Mouse (Mus musculus) MEL (cell line): ENCODE results near the gene Hrh3.

ENCODE experiments used
- CHD2 ChIP-seq: IDR thresholded peaks from 2 replicates; pipeline ENCODE4 v1.6.1; 2011; ENCODE audit warnings: low read length, improper control_type of control experiment
- CTCF ChIP-seq, 3 experiments: IDR thresholded peaks in 2 of 3; conservative IDR thresholded peaks in 1 of 3; 2 replicates each; pipeline ENCODE4 v1.5.1; 2011 to 2012; ENCODE audit warnings: low read length in 3 of 3, low read depth in 2 of 3, mild to moderate bottlenecking in 2 of 3, improper control_type of control experiment in 1 of 3, inconsistent platforms in 1 of 3, mixed read lengths in 1 of 3, moderate library complexity in 1 of 3; ENCODE audit not compliant: control insufficient read depth in 1 of 3, insufficient read depth in 1 of 3, poor library complexity in 1 of 3, severe bottlenecking in 1 of 3
- EP300 ChIP-seq, 2 experiments: IDR thresholded peaks; 2 replicates each; pipeline ENCODE4 v1.6.1; 2011; ENCODE audit warnings: improper control_type of control experiment in 2 of 2, low read length in 2 of 2, low read depth in 1 of 2, mild to moderate bottlenecking in 1 of 2
- ETS1 ChIP-seq: IDR thresholded peaks from 2 replicates; pipeline ENCODE4 v1.6.1; 2012; ENCODE audit warnings: low read depth, mild to moderate bottlenecking, inconsistent platforms, low read length, improper control_type of control experiment, moderate library complexity
- GABPA ChIP-seq: IDR thresholded peaks from 2 replicates; pipeline ENCODE4 v1.6.1; 2012; ENCODE audit warnings: low read depth, mild to moderate bottlenecking, inconsistent platforms, low read length, improper control_type of control experiment, moderate library complexity
- HCFC1 ChIP-seq: IDR thresholded peaks from 2 replicates; pipeline ENCODE4 v1.6.1; 2012; ENCODE audit warnings: low read depth, mild to moderate bottlenecking, inconsistent platforms, low read length, improper control_type of control experiment, moderate library complexity
- POLR2A ChIP-seq, 2 experiments: IDR thresholded peaks; 2 replicates each; pipeline ENCODE4 v1.6.1; 2011 to 2012; ENCODE audit warnings: low read length in 2 of 2, mild to moderate bottlenecking in 2 of 2, control low read depth in 1 of 2, improper control_type of control experiment in 1 of 2, low read depth in 1 of 2, moderate library complexity in 1 of 2; ENCODE audit not compliant: control insufficient read depth in 1 of 2, insufficient read depth in 1 of 2, poor library complexity in 1 of 2
- RAD21 ChIP-seq: IDR thresholded peaks from 2 replicates; pipeline ENCODE4 v1.6.1; 2011; ENCODE audit warnings: mild to moderate bottlenecking, low read depth, low read length, improper control_type of control experiment
- RCOR1 ChIP-seq: IDR thresholded peaks from 2 replicates; pipeline ENCODE4 v1.6.1; 2012; ENCODE audit warnings: low read depth, mild to moderate bottlenecking, inconsistent platforms, low read length, improper control_type of control experiment
- TBP ChIP-seq: IDR thresholded peaks from 2 replicates; pipeline ENCODE4 v1.8.0; 2011; ENCODE audit warnings: low read depth, low read length, improper control_type of control experiment
- USF1 ChIP-seq: IDR thresholded peaks from 2 replicates; pipeline ENCODE4 v1.6.1; 2014; ENCODE audit warnings: low read depth, mild to moderate bottlenecking, inconsistent platforms, low read length, improper control_type of control experiment, moderate library complexity
- ZNF384 ChIP-seq: IDR thresholded peaks from 2 replicates; pipeline ENCODE4 v1.6.1; 2012; ENCODE audit warnings: low read depth, mild to moderate bottlenecking, inconsistent platforms, low read length, improper control_type of control experiment

GRCm38 (mm10) chr2:180077622-180078021 lies 26.7 kb downstream of the Hrh3 start:
- no peak for TF ChIP-seq USF1
- no peak for TF ChIP-seq ZNF384
- no peak for TF ChIP-seq CTCF (IDR thresholded peaks at IDR 0.05 in 2 of 3, conservative IDR thresholded peaks at IDR 0.05 in 1 of 3; ENCODE audit: control insufficient read depth in 1 of 3, insufficient read depth in 1 of 3, low read depth in 2 of 3, low read length in 3 of 3, poor library complexity in 1 of 3, severe bottlenecking in 1 of 3)
- TF ChIP-seq CHD2: no peak
- no peak for TF ChIP-seq POLR2A (IDR thresholded peaks at IDR 0.05; ENCODE audit: control insufficient read depth in 1 of 2, insufficient read depth in 1 of 2, low read depth in 1 of 2, low read length in 2 of 2, poor library complexity in 1 of 2)
- no peak for TF ChIP-seq RAD21
- TF ChIP-seq EP300 (IDR thresholded peaks at IDR 0.05; ENCODE audit: low read depth in 1 of 2, low read length in 2 of 2): no peak
- no peak for TF ChIP-seq TBP
- no peak for TF ChIP-seq HCFC1
- TF ChIP-seq GABPA: no peak
- TF ChIP-seq RCOR1: no peak
- TF ChIP-seq ETS1: no peak
